Comparison of ENCODE assay signal across 8 mouse cellular contexts in genomic region chr9:48618111-48618510, GRCm38 (mm10). TPM values are rescaled to one million over a fixed set of nuclear protein-coding genes. Genes with fewer than 3 reads are reported as not detected.
DNase-seq lines count a peak whose midpoint lies in the region; ATAC-seq lines count a peak whose summit lies in the region.
"Had no signal": no experiment of that assay in that cellular context is flagged by ENCODE, and none has a peak within 500 bp of the region (broad histone marks: within the 10 kb centered on the region; RNA-seq: fewer than 3 reads in every experiment).

No protein-coding gene starts in this region.

- no peaks in the 10 kb centered on the region for H3K36me3 ChIP-seq in forebrain, embryonic 16.5 days (ENCODE audit: control insufficient read depth, insufficient read depth)
- H3K36me3 ChIP-seq: liver, embryonic 13.5 days had no signal

- peaks cover 2% of the 10 kb centered on the region; the same call in 1 of the 2 replicates for H3K27me3 ChIP-seq in forebrain, embryonic 16.5 days (replicated peaks; ENCODE audit: control insufficient read depth, insufficient read depth, low read length)
- H3K27me3 ChIP-seq: liver, embryonic 13.5 days had no signal

- intact Hi-C loops in heart, postnatal 36 days (cut with DNase I) = loop anchor here (2.0 to 10.0 kb wide), 4 partner anchors 31 to 353 kb away; no protein-coding TSS in a partner anchor
- intact Hi-C loops in left cerebral cortex, postnatal 25 days (cut with DNase I) = loop anchor here (10.0 kb wide), 1 partner anchor 353 kb away; no protein-coding TSS in a partner anchor

- WGBS in forebrain, embryonic 16.5 days = 83% methylated on average over 8 of the region's 8 CpGs

- ATAC-seq in forebrain, embryonic 16.5 days = no peak

- H3K27ac ChIP-seq in forebrain, embryonic 16.5 days (ENCODE audit: low read length) = no peak overlapping the region
- H3K27ac ChIP-seq: liver, embryonic 13.5 days had no signal

- peak; percentile 7 to 67 for DNase-seq in urinary bladder, adult 18-20 months (ENCODE audit: low spot score in 2 of 2)
- no peak for DNase-seq in urinary bladder, postnatal 10 days (ENCODE audit: low spot score)
- peak; percentile 78 for DNase-seq in gastrocnemius, adult 18-20 months (ENCODE audit: low spot score)
- peak; percentile 74 to 83 for DNase-seq in heart, postnatal 36 days
- peak; percentile 83 for DNase-seq in skeletal muscle tissue, adult 2 months (ENCODE audit: low read depth, low spot score)
- DNase-seq in left cerebral cortex, postnatal 25 days (ENCODE audit: low spot score in 2 of 2) = no peak

- H3K9me3 ChIP-seq in forebrain, embryonic 16.5 days (ENCODE audit: control insufficient read depth, low read length) = no peaks in the 10 kb centered on the region
- H3K9me3 ChIP-seq: liver, embryonic 13.5 days had no signal

- no peak overlapping the region for H3K4me2 ChIP-seq in forebrain, embryonic 16.5 days (ENCODE audit: low read length)
- H3K4me2 ChIP-seq: liver, embryonic 13.5 days had no signal

- no peak overlapping the region for H3K9ac ChIP-seq in forebrain, embryonic 16.5 days (replicated peaks; ENCODE audit: low read depth, low read length)
- H3K9ac ChIP-seq: liver, embryonic 13.5 days had no signal

- no peak overlapping the region for H3K4me3 ChIP-seq in forebrain, embryonic 16.5 days (replicated peaks; ENCODE audit: low read length)
- H3K4me3 ChIP-seq: liver, embryonic 13.5 days had no signal

- peaks cover 3% of the 10 kb centered on the region; the same call in 1 of the 2 replicates for H3K4me1 ChIP-seq in forebrain, embryonic 16.5 days (replicated peaks; ENCODE audit: control insufficient read depth, insufficient read depth, low read length)
- H3K4me1 ChIP-seq: liver, embryonic 13.5 days had no signal

RNA-seq across cellular contexts. Expression of gene Nnmt, which starts 13.2 kb away (rescaled TPM):
- total RNA-seq in gastrocnemius, adult 18-20 months (2021) = 1 to 10 TPM; 2.6 to 5.5 TPM
- total RNA-seq in heart, postnatal 36 days (2021) = 1 to 10 TPM; 4.2 to 4.6 TPM
- 1 to 10 TPM; 1.1 to 1.2 TPM for total RNA-seq in left cerebral cortex, postnatal 25 days (2021)
- polyA plus RNA-seq in forebrain, embryonic 16.5 days (2015; fragmentation: Nextera tagmentation; extraction: Ambion mirVana) = 1.2 and 1.4 TPM in 2 replicates

Comparison
In these comparisons a context has a peak if more than half of its experiments do, and no peak if none do; other contexts are left out.
1. DNase-seq: peak in urinary bladder, adult 18-20 months (2 of 2), gastrocnemius, adult 18-20 months (single experiment), heart, postnatal 36 days (2 of 2) and skeletal muscle tissue, adult 2 months (single experiment); none in urinary bladder, postnatal 10 days (single experiment) and left cerebral cortex, postnatal 25 days (0 of 2).